Mouse (Mus musculus) embryonic fibroblast, embryonic 13.5 days (primary cell): ENCODE measurements around the gene 2610028H24Rik. TPM values are rescaled to one million over a fixed set of nuclear protein-coding genes. Genes with fewer than 3 reads are reported as not detected.
A peak's percentile ranks its signal among the peaks of the same experiment; 100 is the strongest.

ENCODE experiments used
- H3K27ac ChIP-seq: 2 replicates; pipeline ENCODE4 v1.5.1; 2012; ENCODE audit warnings: low read length, control low read depth, inconsistent platforms; ENCODE audit not compliant: insufficient read depth
- H3K4me1 ChIP-seq: 2 replicates; pipeline ENCODE4 v1.6.1; 2011; ENCODE audit warnings: low read length; ENCODE audit not compliant: control insufficient read depth, insufficient read depth
- H3K4me3 ChIP-seq: 2 replicates; pipeline ENCODE4 v1.5.1; 2011; ENCODE audit warnings: mild to moderate bottlenecking, control low read depth, low read length; ENCODE audit not compliant: insufficient read depth
- CTCF ChIP-seq: IDR thresholded peaks from 2 replicates; pipeline ENCODE4 v1.5.1; 2011; ENCODE audit warnings: mild to moderate bottlenecking, control low read depth, low read length, moderate library complexity, borderline replicate concordance; ENCODE audit not compliant: insufficient read depth
- POLR2A ChIP-seq: IDR thresholded peaks from 2 replicates; pipeline ENCODE4 v1.6.1; 2011; ENCODE audit warnings: low read depth, mild to moderate bottlenecking, control low read depth, low read length, moderate library complexity
- polyA plus RNA-seq: library from polyadenylated mRNA; stranded (reverse); fragments of >200 nt; gene quantifications from 2 replicates; pipeline ENCODE4 v1.2.4, GENCODE M21; 2011; ENCODE audit warnings: low read depth; ENCODE audit not compliant: missing spikeins, insufficient read length

Gene 2610028H24Rik
- not detected in 2 replicates for polyA plus RNA-seq

DNA sequence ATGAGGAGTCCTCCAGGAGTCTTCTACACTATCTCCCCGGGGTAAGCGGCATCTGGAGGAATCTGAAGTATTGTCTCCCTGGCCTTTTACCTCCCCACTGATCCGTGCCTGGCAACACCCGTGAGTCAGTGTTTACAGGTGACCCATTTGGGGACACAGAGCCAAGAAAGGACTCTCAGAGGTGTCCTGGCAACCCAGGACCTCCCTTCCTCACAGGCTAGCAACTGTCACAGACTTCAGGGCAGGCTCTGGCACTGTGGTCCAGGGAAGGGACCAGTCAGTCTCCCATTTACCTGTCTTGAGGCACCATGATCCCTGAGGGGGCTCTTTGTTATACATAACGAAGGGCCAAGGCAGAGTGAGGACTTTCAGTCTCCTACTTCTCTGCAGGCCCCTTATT, at the start of gene 2610028H24Rik:
2610028H24Rik (plus strand) TSS at position 231 of the 400 bp plus-strand sequence.
- Histone ChIP-seq H3K4me1 (no peaks in the 10 kb centered on the region), H3K27ac (no peak within 1 kb of the TSS), H3K4me3 (no peak within 1 kb of the TSS)
- TF ChIP-seq CTCF (no peak), POLR2A (no peak)

DNA sequence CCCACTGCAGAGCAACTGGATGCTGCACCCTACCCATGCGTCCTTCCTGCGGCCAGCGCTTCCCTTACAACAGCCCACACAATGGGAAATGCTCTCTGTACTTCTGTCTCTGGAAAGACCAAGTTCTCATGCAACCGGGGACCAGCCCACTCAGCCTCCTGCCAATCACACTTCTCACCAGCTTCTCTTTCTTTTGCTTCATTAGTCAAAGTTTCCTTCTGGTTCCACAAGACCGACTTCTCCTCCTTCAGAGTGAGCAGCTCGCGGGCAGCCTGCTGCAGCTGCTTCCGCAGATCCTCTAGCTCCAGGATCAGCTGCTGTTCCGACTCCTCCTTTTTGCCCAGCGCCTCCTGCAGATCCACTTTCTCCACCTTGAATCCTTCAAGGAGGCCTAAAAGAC, 40.4 kb upstream of the 2610028H24Rik start:
- no peak for TF ChIP-seq CTCF
- TF ChIP-seq POLR2A = no peak
- Histone ChIP-seq H3K4me3 (no peak overlapping the region), H3K4me1 (no peaks in the 10 kb centered on the region), H3K27ac (no peak overlapping the region)

DNA sequence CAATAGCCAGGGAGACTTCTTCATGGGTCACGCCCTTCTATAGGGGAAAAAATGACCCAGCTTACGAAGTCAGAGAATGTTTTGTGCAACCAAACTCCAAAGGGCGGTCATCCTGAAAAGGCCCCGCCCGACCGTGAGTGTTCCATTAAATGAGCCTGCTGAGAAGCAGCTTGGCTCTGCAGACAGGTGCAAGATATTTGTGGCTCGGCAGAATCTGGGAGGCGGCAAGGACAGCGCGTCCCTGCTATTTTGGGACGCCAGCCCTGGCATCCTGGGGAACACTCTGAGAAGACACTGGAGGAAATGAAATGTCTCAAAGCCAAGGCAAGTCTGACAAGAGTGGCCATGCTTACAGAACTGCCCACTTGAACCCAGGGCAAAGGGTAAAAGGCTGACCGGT, 32.1 kb upstream of the 2610028H24Rik start:
- no peak overlapping the region for H3K4me3 ChIP-seq
- H3K27ac ChIP-seq = no peak overlapping the region
- H3K4me1 ChIP-seq = no peaks in the 10 kb centered on the region
- TF ChIP-seq CTCF = no peak
- no peak for TF ChIP-seq POLR2A

DNA sequence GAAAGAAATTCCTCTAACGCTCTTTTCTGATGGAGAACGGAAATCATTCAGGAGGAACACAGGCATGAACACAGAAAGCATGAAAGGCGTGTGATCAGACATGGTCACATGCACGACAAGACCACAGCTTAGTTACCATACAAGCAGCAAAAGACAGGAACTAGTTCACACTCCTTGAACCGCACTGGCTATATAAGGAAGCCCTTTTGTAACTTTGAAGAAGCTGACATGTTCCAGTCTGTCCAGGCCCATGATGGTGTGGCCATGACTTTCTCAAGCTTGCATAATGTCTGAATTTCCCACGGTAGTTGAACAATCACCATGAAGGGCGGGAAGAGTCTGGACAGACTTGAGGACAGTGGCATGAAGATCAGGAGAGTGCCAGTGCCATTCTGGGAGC, 23.2 kb upstream of the 2610028H24Rik start:
- H3K27ac ChIP-seq = no peak overlapping the region
- H3K4me1 ChIP-seq = no peaks in the 10 kb centered on the region
- no peak overlapping the region for H3K4me3 ChIP-seq
- TF ChIP-seq POLR2A (no peak), CTCF (no peak)

DNA sequence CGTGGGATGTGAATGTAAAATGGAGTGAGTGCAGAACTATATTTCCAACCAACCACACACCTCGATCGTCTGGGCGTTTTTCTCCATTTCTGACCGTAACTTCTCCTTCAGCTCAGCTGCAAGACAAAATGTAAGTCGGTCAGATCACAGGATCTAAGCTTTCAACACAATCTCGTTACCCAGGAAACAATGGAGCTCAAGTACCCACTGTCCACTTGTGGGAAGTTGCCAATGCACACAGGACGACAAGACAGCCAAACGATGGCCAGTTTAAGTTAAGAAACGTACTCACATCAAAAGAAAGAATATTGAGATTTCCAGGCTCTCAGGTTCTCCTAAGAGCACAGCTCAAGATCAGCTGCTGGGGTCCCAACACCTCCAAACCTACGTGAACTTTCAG, 15.0 kb upstream of the 2610028H24Rik start:
- Histone ChIP-seq H3K4me3 (no peak overlapping the region), H3K4me1 (no peaks in the 10 kb centered on the region), H3K27ac (no peak overlapping the region)
- TF ChIP-seq POLR2A = no peak
- TF ChIP-seq CTCF = no peak

DNA sequence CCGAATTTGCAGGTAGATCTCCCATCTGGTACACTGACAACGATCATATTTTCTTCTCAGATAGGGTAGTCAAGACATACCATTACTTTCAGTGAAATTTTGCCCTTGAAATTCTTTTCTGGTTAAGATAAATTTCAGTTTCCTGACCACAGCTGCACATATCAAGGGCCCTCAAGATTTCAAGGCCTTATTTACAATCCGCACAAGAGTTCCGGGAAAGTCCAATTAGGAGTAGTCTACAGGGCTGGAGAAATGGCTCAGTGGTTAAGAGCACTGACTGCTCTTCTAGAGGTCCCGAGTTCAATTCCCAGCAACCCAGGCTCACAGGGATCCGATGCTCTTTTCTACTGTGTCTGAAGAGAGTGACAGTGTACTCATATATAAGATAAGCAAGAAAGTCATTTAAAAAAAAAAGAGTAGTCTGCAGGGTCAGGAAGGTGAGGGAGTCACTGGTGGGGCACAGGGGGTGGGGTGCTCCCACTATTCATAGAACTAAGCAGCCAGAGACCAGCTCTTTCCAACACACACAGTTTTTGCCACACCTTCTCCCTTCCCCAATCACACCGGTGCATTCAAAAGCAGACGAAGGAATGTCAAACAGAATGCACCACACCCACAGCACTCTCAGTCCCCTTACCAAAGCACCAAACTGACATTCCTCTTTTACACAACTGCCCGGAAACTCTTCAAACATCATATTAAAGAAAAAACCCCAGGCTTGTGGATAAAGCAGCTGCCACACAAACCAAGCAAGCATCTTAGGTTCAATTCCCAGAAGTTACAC, 9.6 kb upstream of the 2610028H24Rik start:
- TF ChIP-seq CTCF (no peak), POLR2A (no peak)
- no peaks in the 10 kb centered on the region for H3K4me1 ChIP-seq
- no peak overlapping the region for H3K4me3 ChIP-seq
- no peak overlapping the region for H3K27ac ChIP-seq

DNA sequence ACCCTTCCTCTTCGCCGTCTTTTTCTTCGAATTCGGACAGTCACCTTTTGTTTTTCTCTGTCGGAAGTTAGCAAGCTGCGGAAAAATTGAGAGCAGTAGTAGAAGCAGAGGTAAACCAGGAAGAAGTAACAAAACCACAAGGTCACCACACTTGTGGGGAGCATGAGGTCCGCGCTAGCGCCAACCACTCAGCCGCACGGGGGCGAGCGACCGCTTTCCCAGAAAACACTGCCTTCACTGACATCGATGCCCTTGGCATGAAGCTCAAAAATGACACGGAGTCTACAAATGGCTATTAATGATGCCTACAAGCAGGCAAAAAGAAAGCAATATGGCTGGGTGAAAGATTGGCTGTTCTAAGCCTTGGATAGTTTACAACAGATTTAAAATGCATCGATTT, 8.6 kb upstream of the 2610028H24Rik start, which contains the start of gene AC141477.1:
AC141477.1 (minus strand) TSS at position 164 of the 400 bp plus-strand sequence.
- no peak within 1 kb of the TSS for H3K27ac ChIP-seq
- TF ChIP-seq POLR2A = no peak
- no peak for TF ChIP-seq CTCF
- H3K4me1 ChIP-seq = no peaks in the 10 kb centered on the region
- no peak within 1 kb of the TSS for H3K4me3 ChIP-seq

DNA sequence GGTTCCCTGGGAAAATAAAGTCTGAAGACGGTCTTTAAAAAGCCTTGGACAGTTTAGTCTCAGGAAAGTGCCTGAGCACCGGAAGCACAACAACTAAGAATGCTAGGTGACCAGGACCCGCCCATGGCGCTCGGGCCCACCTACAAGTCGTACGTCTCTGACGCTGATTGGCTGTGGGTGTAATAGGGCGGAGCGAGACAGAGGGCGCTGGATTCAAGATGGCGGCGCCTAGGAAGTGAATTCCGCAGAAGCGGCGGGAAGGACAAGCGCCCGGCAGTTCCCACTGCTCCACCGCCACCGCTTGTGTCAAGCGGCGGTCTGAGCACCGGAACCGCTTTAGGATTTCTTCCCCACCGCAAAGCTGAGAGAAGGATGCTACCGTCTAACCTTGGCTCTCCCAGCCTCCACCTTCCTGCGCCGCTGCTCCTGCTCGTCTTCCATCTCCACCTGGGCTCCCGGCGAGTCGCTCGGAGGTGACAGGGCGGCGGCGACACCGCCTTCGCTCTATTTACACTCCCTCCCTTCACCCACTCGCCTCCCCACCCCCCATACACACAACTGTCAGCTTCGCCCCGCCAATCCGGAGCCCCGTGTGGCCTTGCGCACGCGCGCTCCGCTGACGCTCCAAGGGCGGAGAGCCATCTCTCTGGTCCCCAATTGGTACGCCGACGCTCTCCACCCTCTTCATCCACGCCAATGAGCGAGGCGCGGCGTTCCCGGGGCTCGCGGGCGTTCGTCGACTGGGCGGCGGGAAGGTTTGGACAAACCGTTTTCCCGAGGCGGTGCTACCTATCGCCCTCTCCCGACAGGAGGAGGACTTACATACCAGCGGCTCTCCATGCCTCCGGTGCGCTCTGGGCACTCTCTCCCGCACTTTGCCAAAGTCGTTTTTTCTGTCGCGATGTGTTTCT, 6.4 kb upstream of the 2610028H24Rik start, which contains the start of gene Pcnt:
Pcnt (minus strand) TSS at position 609 of the 911 bp plus-strand sequence.
- TF ChIP-seq CTCF = peak; percentile 57; the same call in 1 of the 2 replicates
- TF ChIP-seq POLR2A = peak; percentile 53
- Histone ChIP-seq H3K27ac (peak within 1 kb of the TSS; percentile 57), H3K4me3 (peak within 1 kb of the TSS; percentile 84), H3K4me1 (no peaks in the 10 kb centered on the region)

DNA sequence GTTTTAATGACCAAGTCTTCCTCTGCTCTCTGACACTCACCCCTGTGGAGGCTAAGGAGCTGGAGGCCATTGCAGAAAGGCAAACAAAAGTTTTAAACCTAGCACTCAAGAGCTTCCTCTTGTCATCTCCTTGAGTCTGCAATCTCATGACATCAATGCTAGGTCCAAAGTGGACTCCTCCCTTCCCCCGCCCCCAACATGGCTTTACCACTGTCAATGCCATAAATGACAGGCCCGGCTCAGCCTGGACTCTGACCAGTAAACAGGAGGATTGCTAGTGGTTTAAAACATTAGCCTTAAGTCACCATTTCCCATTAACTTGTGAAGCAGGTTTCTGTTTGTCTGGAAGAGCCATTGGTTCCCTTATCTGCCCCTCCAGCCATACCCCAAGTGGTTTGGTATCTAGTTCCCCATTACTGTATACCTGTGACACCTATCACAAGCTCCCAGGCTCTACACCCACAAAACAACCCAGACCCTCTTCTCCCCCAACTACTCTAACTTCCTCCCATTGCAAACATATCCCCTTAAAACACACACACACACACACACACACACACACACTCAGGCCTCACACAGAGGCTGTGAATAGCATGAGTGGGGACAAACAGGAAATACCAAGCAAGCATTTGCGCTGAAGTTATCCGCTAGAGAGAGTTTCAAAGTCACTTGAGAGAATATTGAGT, 2.7 kb upstream of the 2610028H24Rik start:
- H3K4me3 ChIP-seq = no peak overlapping the region
- no peak overlapping the region for H3K27ac ChIP-seq
- H3K4me1 ChIP-seq = no peaks in the 10 kb centered on the region
- no peak for TF ChIP-seq CTCF
- no peak for TF ChIP-seq POLR2A
